Mouse (Mus musculus) olfactory bulb, adult 2 months (tissue): ENCODE results near the gene Sspo. TPM values are rescaled to one million over a fixed set of nuclear protein-coding genes. Genes with fewer than 3 reads are reported as not detected.

Experiments
- H3K27ac ChIP-seq: fragments of 200-500 bp; 2 replicates; pipeline ENCODE4 v1.5.1; 2012; ENCODE audit warnings: low read depth, low read length; ENCODE audit not compliant: insufficient read depth
- H3K4me1 ChIP-seq: fragments of 200-500 bp; 2 replicates; pipeline ENCODE4 v1.6.1; 2012; ENCODE audit warnings: low read length; ENCODE audit not compliant: control insufficient read depth, insufficient read depth
- H3K4me3 ChIP-seq: fragments of 200-500 bp; 2 replicates; pipeline ENCODE4 v1.5.1; 2012; ENCODE audit warnings: mild to moderate bottlenecking, low read depth, low read length, moderate library complexity; ENCODE audit not compliant: insufficient read depth
- CTCF ChIP-seq: fragments of 200-500 bp; IDR thresholded peaks from 2 replicates; pipeline ENCODE4 v1.5.1; 2012; ENCODE audit warnings: low read depth, mild to moderate bottlenecking, low read length, moderate library complexity; ENCODE audit not compliant: insufficient read depth
- POLR2A ChIP-seq: fragments of 200-500 bp; IDR thresholded peaks from 2 replicates; pipeline ENCODE4 v1.6.1; 2012; ENCODE audit warnings: mild to moderate bottlenecking, low read depth, low read length, moderate library complexity; ENCODE audit not compliant: insufficient read depth
- WGBS: fragments of 180-500 bp; shearing (Covaris S2); methylation state at CpG from one replicate; pipeline ENCODE4 v1.1.7; 2018; 5-methylcytosine and 5-hydroxymethylcytosine counted together
- polyA plus RNA-seq: library from polyadenylated mRNA; stranded (reverse); fragments of >200 nt; gene quantifications from 2 replicates; pipeline ENCODE4 v1.2.4, GENCODE M21; 2012; ENCODE audit warnings: low replicate concordance; ENCODE audit not compliant: missing spikeins, insufficient read depth, insufficient read length

The Sspo gene
- polyA plus RNA-seq, 1 experiment: not detected

DNA sequence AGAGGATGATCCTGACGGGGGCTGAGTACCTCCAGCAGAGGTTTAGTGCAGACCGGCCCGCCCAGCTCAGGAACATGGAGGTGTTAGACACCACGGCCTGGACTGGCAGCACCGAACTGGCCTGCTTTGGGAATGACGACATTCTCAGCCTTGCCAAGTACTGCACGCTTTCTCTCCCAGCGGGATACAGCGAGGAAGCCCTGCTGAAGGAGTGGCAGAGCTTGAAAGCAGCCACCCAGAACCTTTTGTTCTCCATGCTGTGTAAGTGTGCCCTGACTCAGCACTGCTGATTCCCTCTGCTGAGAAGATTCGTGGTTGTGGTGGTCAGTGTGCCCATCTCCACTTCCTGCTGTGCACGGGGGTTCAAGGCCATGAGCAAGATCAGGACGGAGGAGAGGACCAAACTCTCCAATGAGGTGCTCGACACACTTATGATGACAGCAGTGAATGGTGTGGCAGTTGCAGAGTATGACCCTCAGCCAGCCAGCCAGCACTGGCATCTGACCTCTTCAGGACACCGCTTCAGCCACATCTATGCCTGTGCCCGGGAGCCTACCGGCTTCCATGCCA is 81.9 kb downstream of the Sspo start:
- Histone ChIP-seq H3K4me3 (no peak overlapping the region), H3K27ac (no peak overlapping the region), H3K4me1 (peaks cover 13% of the 10 kb centered on the region)
- TF ChIP-seq CTCF: no peak
- TF ChIP-seq POLR2A: no peak
- WGBS: 61% methylated on average over 16 of the region's 16 CpGs

- Histone ChIP-seq H3K4me3 (no peak overlapping the region), H3K27ac (no peak overlapping the region), H3K4me1 (peaks cover 13% of the 10 kb centered on the region)
- 72% methylated on average over 2 of the region's 2 CpGs for WGBS
- TF ChIP-seq POLR2A: no peak
- TF ChIP-seq CTCF: no peak
Observed at GRCm38 (mm10) chr6:48530862-48531261, 82.8 kb downstream of the Sspo start.

DNA sequence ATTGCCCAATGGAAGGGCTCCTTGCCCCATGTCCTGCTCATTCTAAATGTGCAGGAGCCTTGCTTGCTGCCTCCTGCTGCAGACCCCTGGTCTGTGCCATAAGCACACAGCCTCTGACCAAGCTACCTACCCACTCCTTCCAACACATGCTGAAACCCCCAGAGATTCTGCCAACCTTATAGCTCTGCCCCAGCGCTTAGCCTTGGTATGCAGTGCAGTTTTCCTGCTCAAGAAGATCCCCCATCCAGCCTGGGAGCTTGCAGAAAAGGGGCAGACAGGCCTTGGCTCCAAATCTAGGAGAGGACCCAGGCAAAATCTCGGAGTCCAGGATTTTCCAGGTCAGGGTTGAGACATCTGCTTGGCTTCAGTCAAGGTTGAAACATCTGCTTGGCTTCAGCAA is 85.4 kb downstream of the Sspo start:
- Histone ChIP-seq H3K4me3 (no peak overlapping the region), H3K27ac (no peak overlapping the region), H3K4me1 (peaks cover 21% of the 10 kb centered on the region)
- TF ChIP-seq CTCF: no peak
- WGBS: 85% methylated on average over 2 of the region's 2 CpGs

DNA sequence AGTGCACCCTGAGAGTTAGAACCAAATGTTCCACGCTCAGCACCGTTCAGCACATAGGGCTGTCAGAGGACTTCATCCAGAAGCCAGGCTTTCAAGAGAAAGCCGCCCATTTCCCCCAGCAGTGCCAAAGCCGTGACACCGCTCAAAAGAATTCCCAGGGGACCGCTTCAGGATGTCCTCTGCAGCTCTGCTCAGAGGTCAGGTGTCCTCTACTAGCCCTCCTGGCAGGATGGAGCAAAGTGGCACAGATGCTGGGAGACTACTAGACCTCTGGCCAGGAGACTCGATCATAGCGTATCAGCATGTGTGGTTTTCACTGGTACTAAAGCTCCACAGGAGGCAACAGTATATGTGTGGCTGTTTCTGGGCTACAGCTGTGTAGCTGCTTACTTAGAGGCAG is 86.9 kb downstream of the Sspo start:
- no peak overlapping the region for H3K27ac ChIP-seq
- peaks cover 16% of the 10 kb centered on the region for H3K4me1 ChIP-seq
- 85% methylated on average over 8 of the region's 8 CpGs for WGBS
- H3K4me3 ChIP-seq: no peak overlapping the region
- TF ChIP-seq POLR2A (no peak), CTCF (no peak)

- H3K27ac ChIP-seq: no peak overlapping the region
- WGBS: 69% methylated on average over 4 of the region's 4 CpGs
- H3K4me3 ChIP-seq: no peak overlapping the region
- TF ChIP-seq CTCF: no peak
- TF ChIP-seq POLR2A: no peak
- H3K4me1 ChIP-seq: peaks cover 12% of the 10 kb centered on the region
Observed at GRCm38 (mm10) chr6:48536091-48536490, 88.1 kb downstream of the Sspo start.

DNA sequence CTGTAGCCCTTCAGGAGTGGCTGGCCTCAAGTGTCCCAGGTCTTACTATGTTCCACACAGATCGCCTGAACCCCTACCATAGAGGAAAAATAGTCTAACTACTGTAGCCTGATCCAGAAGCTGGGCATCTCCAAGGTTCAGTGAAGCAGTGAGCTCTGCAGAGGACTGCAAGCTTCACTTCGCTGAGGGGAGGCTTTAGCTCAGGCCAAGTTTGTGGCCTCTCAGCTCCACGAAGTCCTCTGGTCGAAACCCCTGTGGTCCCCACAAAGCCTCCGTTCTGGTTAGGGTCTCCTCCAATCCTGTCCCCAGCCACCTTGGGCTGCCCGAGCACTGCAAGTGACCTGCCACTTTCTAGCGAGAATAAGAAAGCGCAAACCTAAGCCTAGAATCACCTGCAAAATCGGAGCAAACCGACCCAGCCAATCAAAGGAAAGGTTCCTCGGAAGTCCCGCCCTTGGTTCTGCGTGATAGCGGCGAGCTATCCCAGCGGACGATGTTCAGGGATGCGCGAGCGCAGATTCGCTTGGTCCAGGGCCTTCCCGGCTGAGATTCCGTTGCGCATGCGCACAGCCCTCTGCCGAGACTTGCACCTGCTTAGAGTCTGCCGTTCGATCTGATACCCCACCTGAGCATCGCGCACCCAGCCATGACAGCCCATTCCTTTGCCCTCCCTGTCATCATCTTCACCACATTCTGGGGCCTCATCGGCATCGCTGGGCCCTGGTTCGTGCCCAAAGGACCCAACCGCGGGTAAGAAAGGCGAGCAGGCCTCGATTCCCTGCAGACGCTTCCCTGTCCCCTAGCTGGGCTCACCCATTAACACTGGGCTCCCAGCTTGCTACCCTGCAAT is 89.3 kb downstream of the Sspo start, which contains the start of gene Atp6v0e2:
TSS of gene Atp6v0e2 (plus strand) at position 511 of the 850 bp plus-strand sequence.
- peak within 1 kb of the TSS; percentile 54 for H3K4me3 ChIP-seq
- H3K4me1 ChIP-seq: peaks cover 12% of the 10 kb centered on the region
- TF ChIP-seq CTCF (no peak), POLR2A (peak; percentile 25; the same call in 1 of the 2 replicates)
- H3K27ac ChIP-seq: peak within 1 kb of the TSS; percentile 76
- WGBS: 4% methylated on average over 38 of the region's 38 CpGs

DNA sequence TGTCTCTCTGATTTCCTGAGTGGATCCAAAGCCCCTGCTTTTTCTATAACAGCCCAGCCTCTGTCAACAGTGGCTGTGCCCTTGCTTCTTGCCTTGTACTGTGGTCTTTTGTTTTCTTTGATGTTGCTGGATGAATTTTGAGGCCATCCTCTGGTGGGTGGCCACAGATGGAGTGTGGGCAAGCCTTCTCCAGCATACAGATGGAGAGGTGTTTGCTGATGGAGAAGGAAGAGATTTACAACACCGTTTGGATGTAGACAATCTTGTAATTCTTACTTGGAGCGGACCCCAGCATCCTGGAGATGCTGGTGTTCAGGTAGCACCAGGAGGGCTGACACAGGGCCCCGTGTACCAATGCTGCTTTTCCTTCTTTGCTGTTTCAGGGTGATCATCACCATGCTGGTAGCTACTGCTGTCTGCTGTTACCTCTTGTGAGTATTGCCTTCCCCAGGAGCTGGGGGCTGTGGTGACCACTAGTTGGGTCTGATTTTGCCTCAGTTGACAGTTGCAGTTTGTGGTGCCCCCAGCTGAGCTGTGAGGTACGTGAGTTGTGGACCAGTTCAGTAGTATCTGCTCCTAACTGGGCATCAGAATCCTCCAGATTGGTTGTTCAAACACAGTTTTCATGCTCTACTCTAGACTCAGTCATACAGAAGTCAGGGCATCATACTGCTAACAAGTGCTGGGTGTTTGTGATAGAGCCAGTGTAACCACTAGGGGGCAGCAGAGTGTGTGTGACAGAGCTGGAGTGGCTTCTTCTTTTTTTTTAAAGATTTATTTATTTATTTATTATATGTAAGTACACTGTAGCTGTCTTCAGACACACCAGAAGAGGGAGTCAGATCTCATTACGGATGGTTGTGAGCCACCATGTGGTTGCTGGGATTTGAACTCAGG is 91.1 kb downstream of the Sspo start:
- Histone ChIP-seq H3K4me1 (peaks cover 12% of the 10 kb centered on the region), H3K27ac (no peak overlapping the region), H3K4me3 (no peak overlapping the region)
- TF ChIP-seq POLR2A: no peak
- TF ChIP-seq CTCF: no peak
- 64% methylated on average over 5 of the region's 5 CpGs for WGBS

GRCm38 (mm10) chr6:48539860-48540259 is 91.8 kb downstream of the Sspo start:
- Histone ChIP-seq H3K27ac (no peak overlapping the region), H3K4me1 (peaks cover 12% of the 10 kb centered on the region), H3K4me3 (no peak overlapping the region)
- TF ChIP-seq POLR2A (no peak), CTCF (no peak)
- WGBS: 58% methylated on average over 5 of the region's 5 CpGs
